Mouse (Mus musculus) liver, embryonic 14.5 days (tissue): Measurements from ENCODE around the gene Gcgr.

Experiments
- CTCF ChIP-seq: IDR thresholded peaks from 2 replicates; pipeline ENCODE4 v1.5.1; 2016; ENCODE audit warnings: antibody characterized with exemption, low read depth, control low read depth
- EP300 ChIP-seq: IDR thresholded peaks from 2 replicates; pipeline ENCODE4 v1.6.1; 2016; ENCODE audit warnings: antibody characterized with exemption, low read depth

GRCm38 (mm10) chr11:120577211-120578023 lies 46.9 kb downstream of the Gcgr start:
- peak; percentile 50 for TF ChIP-seq CTCF
- TF ChIP-seq EP300, result no peak
